ENCODE assay signal across 8 mouse cellular contexts in the genomic region with DNA sequence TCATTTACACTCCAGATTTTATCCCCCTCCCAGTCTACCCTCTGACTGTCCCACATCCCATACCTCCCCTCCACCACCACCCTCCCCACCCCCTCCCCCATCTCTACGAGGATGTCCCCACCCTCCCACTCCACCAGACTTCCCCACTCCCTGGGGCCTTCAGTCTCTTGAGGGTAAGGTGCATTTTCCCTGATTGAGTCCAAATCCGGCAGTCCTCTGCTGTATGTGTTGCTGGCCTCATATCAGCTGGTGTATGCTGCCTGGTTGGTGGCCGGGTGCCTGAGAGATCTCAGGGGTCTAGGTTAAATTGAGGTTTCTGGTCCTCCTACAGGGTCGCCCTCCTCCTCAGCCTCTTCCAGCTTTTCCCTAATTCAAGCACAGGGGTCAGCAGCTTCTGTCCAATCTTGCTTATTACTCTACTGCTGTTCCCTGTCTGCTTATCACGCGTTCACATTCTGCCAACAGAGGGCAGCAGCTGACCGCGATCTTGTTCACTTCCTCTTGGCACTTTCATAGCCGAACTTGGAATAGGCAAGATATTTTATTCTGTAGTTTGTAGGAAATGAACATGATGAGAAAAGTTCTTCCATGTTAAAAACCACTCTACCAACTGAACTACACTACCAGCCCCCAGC. TPM values are rescaled to one million over a fixed set of nuclear protein-coding genes. Genes with fewer than 3 reads are reported as not detected.
DNase-seq lines count a peak whose midpoint lies in the region; ATAC-seq and TF ChIP-seq lines count a peak whose summit lies in the region.

No protein-coding gene starts in this region.

- 19% methylated on average over 9 of the region's 9 CpGs for WGBS in forebrain, embryonic 14.5 days
- 14% methylated on average over 9 of the region's 9 CpGs for WGBS in lung, adult 2 months

- no peak overlapping the region for H3K4me3 ChIP-seq in forebrain, embryonic 14.5 days (ENCODE audit: low read depth, low read length)
- no peak overlapping the region for H3K4me3 ChIP-seq in lung, adult 2 months (replicated peaks; ENCODE audit: extremely low read depth, low read depth, low read length)

- no peaks in the 10 kb centered on the region for H3K4me1 ChIP-seq in forebrain, embryonic 14.5 days (ENCODE audit: control insufficient read depth, insufficient read depth, low read length)
- no peaks in the 10 kb centered on the region for H3K4me1 ChIP-seq in lung, adult 2 months (ENCODE audit: control insufficient read depth, insufficient read depth, low read length)

- no peak overlapping the region for H3K27ac ChIP-seq in forebrain, embryonic 14.5 days (ENCODE audit: low read depth, low read length)

- no peaks in the 10 kb centered on the region for H3K9me3 ChIP-seq in forebrain, embryonic 14.5 days (replicated peaks; ENCODE audit: control insufficient read depth, low read length)

- peak; percentile 99 for TF ChIP-seq CTCF in lung, adult 2 months (IDR thresholded peaks at IDR 0.05; ENCODE audit: insufficient read depth, low read length)

- H3K27me3 ChIP-seq in forebrain, embryonic 14.5 days (replicated peaks; ENCODE audit: control insufficient read depth, insufficient read depth, low read length): no peaks in the 10 kb centered on the region

- peak; percentile 62; the same call in 1 of the 2 replicates for ATAC-seq in forebrain, embryonic 14.5 days

- H3K36me3 ChIP-seq in forebrain, embryonic 14.5 days (ENCODE audit: control insufficient read depth, insufficient read depth, low read length): no peaks in the 10 kb centered on the region

- H3K4me2 ChIP-seq in forebrain, embryonic 14.5 days (ENCODE audit: low read length): no peak overlapping the region

- peak; percentile 73 for DNase-seq in ES-CJ7 (ENCODE audit: low read depth, low spot score)
- DNase-seq in c-Kit-positive CD71-positive TER-119-positive erythroid progenitor cells, embryonic 14.5 days (ENCODE audit: low spot score): peak; percentile 70
- peak; percentile 85 for DNase-seq in forebrain, embryonic 14.5 days (ENCODE audit: low spot score)
- peak; percentile 85 for DNase-seq in heart, postnatal 4 days
- DNase-seq in layer of hippocampus, adult 11-12 months (ENCODE audit: low spot score): peak; percentile 83
- peak; percentile 79 for DNase-seq in lung, adult 2 months
- DNase-seq in ovary, postnatal 10 days (ENCODE audit: low spot score): peak; percentile 34
- peak; percentile 68 for DNase-seq in thymus, postnatal 0 days (ENCODE audit: low spot score)

- TF ChIP-seq POLR2A in lung, adult 2 months (IDR thresholded peaks at IDR 0.05; ENCODE audit: borderline replicate concordance, extremely low read depth, low read depth, low read length): no peak

- no peak overlapping the region for H3K9ac ChIP-seq in forebrain, embryonic 14.5 days (ENCODE audit: low read length)

RNA-seq across cellular contexts. Expression of gene Aco1, which starts 8.3 kb away (rescaled TPM):
- polyA plus RNA-seq in forebrain, embryonic 14.5 days (2014; fragmentation: Nextera tagmentation; extraction: Ambion mirVana): 50.9 and 55.0 TPM in 2 replicates
- total RNA-seq in heart, postnatal 4 days (2021): 10 to 100 TPM; 42.6 to 43.5 TPM
- 28.9 and 35.4 TPM in 2 replicates for polyA plus RNA-seq in lung, adult 2 months (2012; rRNA removed)
- 25.7 and 26.5 TPM in 2 replicates for polyA plus RNA-seq in thymus, postnatal 0 days (2015; fragmentation: Nextera tagmentation; extraction: Ambion mirVana)

Comparison
In these comparisons a context has a peak if more than half of its experiments do, and no peak if none do; other contexts are left out.
1. DNase-seq: peak in every context shown above with its lines; median percentile 85 in forebrain, embryonic 14.5 days; 85 in heart, postnatal 4 days; 83 in layer of hippocampus, adult 11-12 months; 79 in lung, adult 2 months; 73 in ES-CJ7; 70 in c-Kit-positive CD71-positive TER-119-positive erythroid progenitor cells, embryonic 14.5 days; 68 in thymus, postnatal 0 days; 34 in ovary, postnatal 10 days.